ENCODE assay signal across 26 mouse cellular contexts in genomic region chr9:63139661-63140060, GRCm38 (mm10). TPM values are rescaled to one million over a fixed set of nuclear protein-coding genes. Genes with fewer than 3 reads are reported as not detected.
DNase-seq lines count a peak whose midpoint lies in the region; ATAC-seq lines count a peak whose summit lies in the region.
"Had no signal": no experiment of that assay in that cellular context is flagged by ENCODE, and none has a peak within 500 bp of the region (broad histone marks: within the 10 kb centered on the region; RNA-seq: fewer than 3 reads in every experiment).

No protein-coding gene starts in this region.

- H3K9me3 ChIP-seq in limb, embryonic 11.5 days (ENCODE audit: control insufficient read depth, low read length) = no peaks in the 10 kb centered on the region
- no peaks in the 10 kb centered on the region for H3K9me3 ChIP-seq in limb, embryonic 10.5 days (replicated peaks)
- no peaks in the 10 kb centered on the region for H3K9me3 ChIP-seq in hindbrain, embryonic 14.5 days (ENCODE audit: control insufficient read depth, low read length)
- H3K9me3 ChIP-seq in neural tube, embryonic 14.5 days (ENCODE audit: control insufficient read depth, low read length) = no peaks in the 10 kb centered on the region
- H3K9me3 ChIP-seq: forebrain, embryonic 13.5 days; liver, embryonic 12.5 days had no signal

- no peak overlapping the region for H3K4me2 ChIP-seq in limb, embryonic 11.5 days (ENCODE audit: low read depth, severe bottlenecking)
- peak overlapping the region; percentile 60 for H3K4me2 ChIP-seq in hindbrain, embryonic 14.5 days (replicated peaks)
- H3K4me2 ChIP-seq in neural tube, embryonic 14.5 days (ENCODE audit: low read depth, low read length) = peak overlapping the region; percentile 67
- H3K4me2 ChIP-seq: liver, embryonic 12.5 days had no signal

- no peak overlapping the region for H3K4me3 ChIP-seq in limb, embryonic 11.5 days (ENCODE audit: low read depth, low read length)
- no peak overlapping the region for H3K4me3 ChIP-seq in limb, embryonic 10.5 days
- peak overlapping the region; percentile 1; the same call in 1 of the 2 replicates for H3K4me3 ChIP-seq in hindbrain, embryonic 14.5 days (replicated peaks; ENCODE audit: low read length)
- peak overlapping the region; percentile 14; the same call in 1 of the 2 replicates for H3K4me3 ChIP-seq in neural tube, embryonic 14.5 days (ENCODE audit: low read depth, low read length)
- H3K4me3 ChIP-seq: heart, adult 2 months; left cerebral cortex, adult 2 months; liver, embryonic 12.5 days had no signal

- H3K27me3 ChIP-seq in limb, embryonic 11.5 days (ENCODE audit: control insufficient read depth, insufficient read depth, low read length) = peaks cover 96% of the 10 kb centered on the region
- H3K27me3 ChIP-seq in limb, embryonic 10.5 days (ENCODE audit: low read depth, poor library complexity, severe bottlenecking) = peaks cover 100% of the 10 kb centered on the region
- peaks cover 95% of the 10 kb centered on the region for H3K27me3 ChIP-seq in hindbrain, embryonic 14.5 days (ENCODE audit: control insufficient read depth, insufficient read depth, low read length)
- peaks cover 34% of the 10 kb centered on the region for H3K27me3 ChIP-seq in neural tube, embryonic 14.5 days (ENCODE audit: control insufficient read depth, insufficient read depth, low read length)

- WGBS in limb, embryonic 11.5 days = 2% methylated on average over 17 of the region's 17 CpGs
- WGBS in limb, embryonic 10.5 days = 3% methylated on average over 17 of the region's 17 CpGs
- WGBS in hindbrain, embryonic 14.5 days = 3% methylated on average over 17 of the region's 17 CpGs
- 1% methylated on average over 17 of the region's 17 CpGs for WGBS in neural tube, embryonic 14.5 days

- no peak overlapping the region for H3K9ac ChIP-seq in limb, embryonic 11.5 days (ENCODE audit: low read length)
- H3K9ac ChIP-seq in hindbrain, embryonic 14.5 days = 0 out of 2 replicates have a peak overlapping the region, but pooled peaks have one; percentile 9
- H3K9ac ChIP-seq in neural tube, embryonic 14.5 days (replicated peaks; ENCODE audit: low read depth, low read length) = no peak overlapping the region; the same call in 1 of the 2 replicates
- H3K9ac ChIP-seq: forebrain, embryonic 13.5 days; liver, embryonic 12.5 days had no signal

- peaks cover 15% of the 10 kb centered on the region for H3K4me1 ChIP-seq in limb, embryonic 11.5 days (ENCODE audit: control insufficient read depth, insufficient read depth, low read length)
- H3K4me1 ChIP-seq in limb, embryonic 10.5 days = peaks cover 84% of the 10 kb centered on the region
- peaks cover 24% of the 10 kb centered on the region for H3K4me1 ChIP-seq in hindbrain, embryonic 14.5 days (replicated peaks; ENCODE audit: control insufficient read depth, insufficient read depth, low read length)
- H3K4me1 ChIP-seq in neural tube, embryonic 14.5 days (ENCODE audit: control insufficient read depth, insufficient read depth, low read length) = peaks cover 21% of the 10 kb centered on the region

- no peak for ATAC-seq in limb, embryonic 11.5 days (ENCODE audit: insufficient number of reproducible peaks, low FRiP score, low TSS enrichment, low read depth)
- ATAC-seq in hindbrain, embryonic 14.5 days (ENCODE audit: low FRiP score) = no peak
- ATAC-seq in neural tube, embryonic 14.5 days (ENCODE audit: low read depth) = no peak
- ATAC-seq: CD4-positive, CD25-positive, alpha-beta regulatory T cell, adult 4 months; forebrain, embryonic 13.5 days; liver, embryonic 12.5 days; Patski had no signal

- peak; percentile 9 for DNase-seq in embryo, embryonic 10.5 days (ENCODE audit: low spot score)
- DNase-seq in embryo, embryonic 10 days (ENCODE audit: low spot score) = no peak
- DNase-seq in limb, embryonic 11.5 days (ENCODE audit: low spot score) = peak; percentile 36
- DNase-seq in limb, embryonic 10.5 days (ENCODE audit: low spot score) = no peak
- DNase-seq in hindbrain, embryonic 14.5 days (ENCODE audit: low spot score) = peak; percentile 33
- DNase-seq in adrenal gland, adult 8-10 months = no peak
- DNase-seq in heart, adult 18-20 months = no peak
- DNase-seq: adrenal gland, postnatal 10 days; embryo, embryonic 11 days; gastrocnemius, postnatal 14 days; kidney, adult 2 months; kidney, postnatal 25 days; left cerebral cortex, postnatal 4 days; lung, adult 2 months; lung, postnatal 36 days; right cerebral cortex, postnatal 4 days had no signal

- H3K36me3 ChIP-seq in limb, embryonic 11.5 days (ENCODE audit: control insufficient read depth, insufficient read depth, low read length) = no peaks in the 10 kb centered on the region
- no peaks in the 10 kb centered on the region for H3K36me3 ChIP-seq in limb, embryonic 10.5 days
- no peaks in the 10 kb centered on the region for H3K36me3 ChIP-seq in hindbrain, embryonic 14.5 days (replicated peaks; ENCODE audit: control insufficient read depth, insufficient read depth)
- no peaks in the 10 kb centered on the region for H3K36me3 ChIP-seq in neural tube, embryonic 14.5 days (ENCODE audit: control insufficient read depth, insufficient read depth, low read length)
- H3K36me3 ChIP-seq: liver, embryonic 12.5 days had no signal

- H3K27ac ChIP-seq in limb, embryonic 11.5 days (replicated peaks; ENCODE audit: low read depth, low read length) = no peak overlapping the region
- no peak overlapping the region for H3K27ac ChIP-seq in limb, embryonic 10.5 days
- peak overlapping the region; percentile 20 for H3K27ac ChIP-seq in hindbrain, embryonic 14.5 days
- H3K27ac ChIP-seq in neural tube, embryonic 14.5 days (ENCODE audit: low read depth, low read length) = peak overlapping the region; percentile 50; the same call in 1 of the 2 replicates
- H3K27ac ChIP-seq: forebrain, embryonic 13.5 days; heart, adult 2 months; left cerebral cortex, adult 2 months; liver, embryonic 12.5 days had no signal

RNA-seq across cellular contexts. Expression of gene Skor1, which starts 9.1 kb away (rescaled TPM):
- 0.12 TPM in 1 of 2 replicates, not detected in the other for polyA plus RNA-seq in limb, embryonic 11.5 days (2014; fragmentation: Nextera tagmentation; extraction: Ambion mirVana)
- 0.10 and 0.14 TPM in 2 replicates for polyA plus RNA-seq in limb, embryonic 10.5 days (2016; fragmentation: Nextera tagmentation; extraction: Ambion mirVana)
- 19.5 and 21.5 TPM in 2 replicates for polyA plus RNA-seq in hindbrain, embryonic 14.5 days (2014; fragmentation: Nextera tagmentation; extraction: Ambion mirVana)
- 22.7 and 23.2 TPM in 2 replicates for polyA plus RNA-seq in neural tube, embryonic 14.5 days (2014; fragmentation: Nextera tagmentation; extraction: Ambion mirVana)
- under 1 TPM; 0.06 to 0.18 (median 0.12) TPM for total RNA-seq in adrenal gland, adult 8-10 months (2022)
- total RNA-seq in heart, adult 18-20 months (2021) = not detected
- total RNA-seq: megakaryocyte-erythroid progenitor cell, adult 5-6 weeks had no signal
- polyA plus RNA-seq: CD4-positive, CD25-positive, alpha-beta regulatory T cell, adult 4 months; heart, embryonic 16.5 days; liver, embryonic 12.5 days; stomach, embryonic 16.5 days had no signal

Comparison
In these comparisons a context has a peak if more than half of its experiments do, and no peak if none do; other contexts are left out.
1. DNase-seq: peak in embryo, embryonic 10.5 days (single experiment), limb, embryonic 11.5 days (single experiment) and hindbrain, embryonic 14.5 days (single experiment); none in embryo, embryonic 10 days (single experiment), limb, embryonic 10.5 days (single experiment), adrenal gland, adult 8-10 months (single experiment) and heart, adult 18-20 months (0 of 2).
2. H3K27ac ChIP-seq: peak in hindbrain, embryonic 14.5 days (single experiment) and neural tube, embryonic 14.5 days (single experiment); none in limb, embryonic 11.5 days (single experiment) and limb, embryonic 10.5 days (single experiment).
3. H3K4me3 ChIP-seq: peak in hindbrain, embryonic 14.5 days (single experiment) and neural tube, embryonic 14.5 days (single experiment); none in limb, embryonic 11.5 days (single experiment) and limb, embryonic 10.5 days (single experiment).
4. RNA of gene Skor1, which starts 9.1 kb away (polyA plus RNA-seq): 22.7 to 23.2 TPM in neural tube, embryonic 14.5 days and 19.5 to 21.5 TPM in hindbrain, embryonic 14.5 days; 0.10 to 0.14 TPM in limb, embryonic 10.5 days and 0.12 TPM in limb, embryonic 11.5 days; every median in the first group is over 10 times any median in the second.